Mouse (Mus musculus) right cerebral cortex, adult 2 months (tissue): ENCODE measurements around the gene Triobp.
"Not testable (repeated sequence)": the region's sequence is repeated elsewhere in the genome, so short reads cannot be mapped to it uniquely, and the experiment has no call there.

Experiments
- DNase-seq, 2 experiments: peaks; one replicate each; pipeline ENCODE4 v3.0.0; 2021 to 2022; ENCODE audit warnings: low spot score in 2 of 2

Triobp gene

DNA sequence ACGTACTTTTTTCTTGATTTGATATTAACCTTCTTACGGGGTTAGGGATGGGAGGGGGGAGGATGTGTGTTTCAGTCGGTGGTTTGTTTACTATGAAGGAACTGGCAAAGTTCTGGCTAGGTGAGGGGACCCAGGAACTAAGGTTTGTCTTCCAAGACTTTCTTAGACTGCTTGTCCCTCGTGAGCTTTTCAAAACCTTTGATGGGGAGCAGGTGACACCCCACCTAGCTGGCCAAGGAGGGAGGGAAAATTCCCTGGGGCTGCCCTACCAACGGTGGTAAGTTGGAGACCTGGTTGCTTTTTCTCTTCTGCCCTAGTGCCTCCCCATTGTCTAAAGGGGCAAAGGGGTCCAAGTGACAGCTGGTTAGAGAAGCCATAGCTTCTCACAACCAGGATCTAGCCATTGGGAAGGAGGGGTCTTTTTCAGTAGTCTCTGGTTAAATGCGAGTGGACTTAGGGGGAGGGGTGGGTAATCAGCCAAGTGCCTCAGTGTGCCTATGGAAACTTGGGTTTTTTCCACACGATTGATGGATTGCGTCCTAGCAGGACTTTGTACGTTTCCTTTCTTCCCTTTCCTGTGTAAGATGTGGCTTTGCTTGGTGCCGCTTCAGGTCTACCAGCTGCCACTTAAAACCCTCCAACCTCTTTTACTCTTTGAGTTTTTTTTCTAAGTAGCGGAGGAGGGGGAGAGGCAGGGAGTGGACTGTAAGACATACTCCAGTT, 82.2 kb downstream of the Triobp start:
- DNase-seq: no peak

DNA sequence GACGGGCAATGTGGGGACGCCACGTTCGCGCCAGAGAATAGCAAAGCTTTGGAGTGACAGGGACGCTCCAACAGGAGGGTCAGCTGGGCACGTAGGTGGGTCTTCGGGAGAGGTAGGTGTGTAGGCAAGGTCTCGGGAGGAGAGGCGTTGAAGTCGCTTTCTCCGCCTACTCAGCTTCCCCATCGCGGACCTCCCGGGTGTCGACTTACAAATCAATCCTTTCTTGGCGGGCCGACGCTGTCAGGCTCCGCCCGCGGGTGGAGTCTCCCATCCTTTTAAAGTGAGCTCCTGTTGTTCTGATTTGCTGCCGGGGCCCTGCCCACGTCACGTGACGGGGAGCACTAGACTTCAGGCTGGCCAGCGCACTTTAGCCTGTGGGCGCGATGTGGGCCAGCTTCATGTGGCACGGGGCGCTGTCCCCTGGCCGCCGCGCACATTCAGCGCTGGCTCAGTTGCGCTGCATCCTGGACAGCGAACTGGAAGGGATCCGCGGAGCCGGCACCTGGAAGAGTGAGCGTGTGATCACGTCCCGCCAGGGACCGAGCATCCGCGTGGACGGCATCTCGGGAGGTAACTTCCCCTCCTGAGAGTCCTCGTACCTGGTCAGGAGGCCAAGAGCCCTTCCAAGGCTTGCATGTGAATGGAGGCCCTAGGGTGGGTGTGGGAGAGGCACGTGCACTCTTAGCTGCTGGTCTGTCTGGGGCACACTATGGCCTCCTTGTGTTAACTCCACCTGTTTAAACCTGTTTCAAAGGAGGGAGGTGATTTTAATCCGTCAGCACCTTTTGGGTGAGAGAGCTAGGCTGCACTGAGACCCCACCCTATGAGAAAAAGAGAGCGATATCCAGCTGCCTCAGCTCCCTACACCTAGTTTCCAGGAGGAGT, 83.3 kb downstream of the Triobp start:
- peak; percentile 82 to 90 for DNase-seq

GRCm38 (mm10) chr15:79031908-79032307, 84.4 kb downstream of the Triobp start:
- DNase-seq: not testable (repeated sequence)

GRCm38 (mm10) chr15:79037913-79038328, 90.4 kb downstream of the Triobp start:
- peak; percentile 68 to 76 for DNase-seq

DNA sequence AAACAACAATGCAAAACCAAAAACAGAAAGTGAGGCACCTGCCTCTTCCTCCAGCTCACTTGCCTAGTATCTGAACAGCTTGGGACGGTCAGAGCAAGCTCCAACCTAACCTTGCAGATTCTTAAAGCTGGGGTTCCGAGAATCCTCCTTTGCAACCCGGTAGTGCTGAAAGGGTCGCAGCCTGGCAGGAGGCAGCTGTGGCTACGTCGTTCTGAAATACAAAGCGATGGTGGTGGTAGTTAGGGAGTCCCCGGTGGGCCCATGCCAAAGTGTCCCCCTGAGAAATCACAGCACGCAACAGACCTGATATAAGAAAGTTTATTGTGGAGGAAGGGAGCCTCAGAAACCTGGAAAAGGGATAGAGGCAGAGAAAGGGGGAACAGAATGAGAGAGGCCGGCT, 90.8 kb downstream of the Triobp start:
- no peak for DNase-seq

GRCm38 (mm10) chr15:79038853-79039252, 91.3 kb downstream of the Triobp start:
- peak in 1 of 2 experiments; percentile 51 for DNase-seq

GRCm38 (mm10) chr15:79040501-79041416, 93.2 kb downstream of the Triobp start:
- DNase-seq: no peak

GRCm38 (mm10) chr15:79041585-79041984, 94.1 kb downstream of the Triobp start, which contains the start of gene Galr3:
Galr3 (plus strand) TSS chr15:79041885.
- no peak for DNase-seq

- DNase-seq: peak in 1 of 2 experiments; percentile 53
Observed at GRCm38 (mm10) chr15:79042721-79043491, 95.4 kb downstream of the Triobp start.

- DNase-seq: no peak
Observed at GRCm38 (mm10) chr15:79044837-79045236, 97.3 kb downstream of the Triobp start.

DNA sequence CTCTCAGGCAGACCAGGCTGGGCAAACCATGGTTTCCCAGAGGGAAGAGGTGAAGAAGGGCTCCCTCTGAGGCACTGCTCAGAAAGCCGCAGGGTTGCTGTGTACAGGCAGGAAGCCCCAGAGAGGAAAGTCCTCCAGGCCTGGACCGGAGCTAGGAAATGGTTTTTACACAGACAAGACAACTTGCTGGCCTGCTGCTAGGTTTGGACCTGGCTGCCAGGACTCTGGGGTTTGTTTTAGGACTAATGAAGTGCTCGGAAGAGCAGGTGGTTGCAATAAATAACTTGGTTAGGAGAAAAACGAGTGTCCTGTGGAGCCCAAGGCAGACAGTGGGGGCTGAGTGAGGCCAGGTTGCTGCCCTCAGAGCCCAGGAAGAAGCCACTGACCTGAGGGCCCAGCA, 100.7 kb downstream of the Triobp start:
- DNase-seq: no peak

DNA sequence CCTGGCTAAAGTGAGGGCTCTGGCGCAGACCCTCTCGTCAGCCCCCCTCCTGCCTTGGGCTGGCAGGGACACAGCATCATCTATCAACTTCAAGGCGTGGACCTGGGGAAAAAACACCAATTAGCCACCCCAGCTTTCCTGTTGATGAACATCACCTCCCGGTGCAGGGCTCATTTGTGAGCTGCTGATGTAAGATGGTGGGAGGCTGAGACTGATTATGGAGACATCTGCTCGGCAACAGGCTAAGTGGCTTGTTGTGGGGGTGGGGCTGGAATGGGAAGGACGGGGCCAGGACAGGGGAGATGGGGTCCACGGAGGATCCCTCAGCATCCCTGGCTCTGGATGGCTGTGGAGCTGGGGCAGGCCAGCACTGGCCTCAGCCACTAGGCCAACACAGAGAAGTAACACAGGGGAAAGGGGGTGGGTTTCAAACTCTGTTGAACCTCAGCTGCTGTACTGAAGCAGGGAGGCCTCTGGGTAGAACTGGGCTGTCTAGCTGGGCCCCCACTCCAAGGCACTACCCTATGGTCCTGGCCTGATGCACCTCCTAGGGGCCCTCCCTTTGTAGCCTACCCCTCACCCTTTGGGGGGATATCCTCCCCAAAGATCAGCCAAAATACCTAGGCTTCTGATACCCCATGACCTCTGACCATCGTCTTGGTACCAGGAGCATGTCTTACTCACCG, 102.8 kb downstream of the Triobp start:
- DNase-seq: no peak

DNA sequence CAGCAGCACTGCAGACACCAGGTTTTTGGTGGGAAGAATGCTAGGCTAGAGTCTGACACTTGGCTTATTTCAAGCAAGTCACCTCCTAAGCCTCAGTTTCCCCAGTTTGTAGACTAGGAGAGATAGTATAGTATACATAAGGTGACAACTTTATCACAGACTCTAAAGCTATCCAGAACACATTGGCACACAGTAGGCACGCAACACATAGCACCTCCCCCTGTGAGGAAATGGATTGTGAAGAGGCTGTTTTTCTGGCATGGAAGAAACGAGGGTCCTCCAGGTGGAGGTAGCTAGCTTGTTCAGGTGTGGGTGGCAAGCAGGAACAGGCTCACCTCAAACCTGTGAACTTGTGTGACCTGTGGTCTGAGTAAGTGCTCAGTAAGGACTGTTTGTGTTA, 103.4 kb downstream of the Triobp start:
- DNase-seq: no peak

GRCm38 (mm10) chr15:79051461-79052360, 104.2 kb downstream of the Triobp start:
- no peak for DNase-seq

GRCm38 (mm10) chr15:79052366-79052765, 104.8 kb downstream of the Triobp start:
- DNase-seq: no peak
